Mouse (Mus musculus): ENCODE results near the gene Agbl4. TPM values are rescaled to one million over a fixed set of nuclear protein-coding genes. Genes with fewer than 3 reads are reported as not detected.

The Agbl4 gene
- polyA plus RNA-seq, 1 experiment: not detected

DNA sequence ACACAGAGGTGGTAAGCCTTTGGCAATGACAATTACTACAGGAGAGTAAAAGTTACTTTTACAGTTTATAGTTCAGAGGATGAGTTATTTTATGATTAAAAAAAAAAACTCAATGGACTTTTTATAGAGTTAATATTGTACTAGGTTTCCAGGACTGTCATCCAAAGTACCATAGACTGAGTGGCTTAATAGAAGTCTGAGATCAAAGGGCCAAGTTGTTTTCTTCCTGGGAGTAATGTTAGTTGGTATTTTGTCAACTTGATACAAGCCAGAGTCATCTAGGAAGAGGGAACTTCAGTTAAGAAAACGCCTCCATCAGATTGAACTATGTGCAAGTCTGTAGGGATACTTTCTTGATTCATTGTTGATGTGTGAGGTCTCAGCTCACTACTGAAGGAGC is 1303.9 kb downstream of the Agbl4 start:
- Histone ChIP-seq H3K4me1 (no peaks in the 10 kb centered on the region), H3K36me3 (replicated peaks; ENCODE audit: low read length) (no peaks in the 10 kb centered on the region), H3K9me3 (no peaks in the 10 kb centered on the region), H3K27me3 (replicated peaks) (peaks cover 2% of the 10 kb centered on the region), H3K4me3 (replicated peaks) (no peak overlapping the region)
- no peak for TF ChIP-seq FLI1 (IDR thresholded peaks at IDR 0.05; ENCODE audit: low read length)
- TF ChIP-seq GATA1 (IDR thresholded peaks at IDR 0.05; ENCODE audit: borderline replicate concordance, low read length): no peak

- no peaks in the 10 kb centered on the region for H3K4me1 ChIP-seq
- no peaks in the 10 kb centered on the region for H3K9me3 ChIP-seq
- no peak overlapping the region for H3K4me3 ChIP-seq (replicated peaks)
- H3K27me3 ChIP-seq (replicated peaks): peaks cover 2% of the 10 kb centered on the region
- H3K36me3 ChIP-seq (replicated peaks; ENCODE audit: low read length): no peaks in the 10 kb centered on the region
- no peak for TF ChIP-seq GATA1 (IDR thresholded peaks at IDR 0.05; ENCODE audit: borderline replicate concordance, low read length)
- no peak for TF ChIP-seq FLI1 (IDR thresholded peaks at IDR 0.05; ENCODE audit: low read length)
Measured at GRCm38 (mm10) chr4:111704126-111704525, 1306.7 kb downstream of the Agbl4 start.

- peaks cover 2% of the 10 kb centered on the region for H3K27me3 ChIP-seq (replicated peaks)
- no peaks in the 10 kb centered on the region for H3K36me3 ChIP-seq (replicated peaks; ENCODE audit: low read length)
- H3K9me3 ChIP-seq: no peaks in the 10 kb centered on the region
- TF ChIP-seq GATA1 (IDR thresholded peaks at IDR 0.05; ENCODE audit: borderline replicate concordance, low read length) (no peak), FLI1 (IDR thresholded peaks at IDR 0.05; ENCODE audit: low read length) (no peak)
- H3K4me1 ChIP-seq: no peaks in the 10 kb centered on the region
- H3K4me3 ChIP-seq (replicated peaks): no peak overlapping the region
Measured at GRCm38 (mm10) chr4:111704975-111705374, 1307.5 kb downstream of the Agbl4 start.

Other genes starting within 250 kb of the Agbl4 start
- gene Elavl4, start 45.8 kb upstream of the Agbl4 start, polyA plus RNA-seq (2012; ENCODE audit: insufficient read depth, low replicate concordance): not detected in 2 replicates

Data from megakaryocyte, embryonic 14.5 days (primary cell).